Mouse (Mus musculus) heart, adult 18-20 months (tissue): ENCODE results near the gene Ncor1. TPM values are rescaled to one million over a fixed set of nuclear protein-coding genes. Genes with fewer than 3 reads are reported as not detected.
"Not testable (repeated sequence)": the region's sequence is repeated elsewhere in the genome, so short reads cannot be mapped to it uniquely, and the experiment has no call there.

Source experiments
- DNase-seq, 2 experiments: peaks; one replicate each; pipeline ENCODE4 v3.0.0; 2021 to 2022; ENCODE audit warnings: mixed read lengths in 1 of 2
- total RNA-seq, 2 experiments: library from RNA; stranded (reverse); gene quantifications; 2 replicates each; pipeline ENCODE4 v1.2.3; 2021

The Ncor1 gene
- total RNA-seq, 2 experiments from 2014 or later, result 113 to 127 TPM

- no peak for DNase-seq
Observed at GRCm38 (mm10) chr11:62458780-62459179, 439 bp upstream of the Ncor1 start.

- no peak for DNase-seq
Observed at GRCm38 (mm10) chr11:62457891-62458270, 460 bp downstream of the Ncor1 start.

GRCm38 (mm10) chr11:62457241-62457890 is 975 bp downstream of the Ncor1 start:
- peak; percentile 92 to 95 for DNase-seq

DNA sequence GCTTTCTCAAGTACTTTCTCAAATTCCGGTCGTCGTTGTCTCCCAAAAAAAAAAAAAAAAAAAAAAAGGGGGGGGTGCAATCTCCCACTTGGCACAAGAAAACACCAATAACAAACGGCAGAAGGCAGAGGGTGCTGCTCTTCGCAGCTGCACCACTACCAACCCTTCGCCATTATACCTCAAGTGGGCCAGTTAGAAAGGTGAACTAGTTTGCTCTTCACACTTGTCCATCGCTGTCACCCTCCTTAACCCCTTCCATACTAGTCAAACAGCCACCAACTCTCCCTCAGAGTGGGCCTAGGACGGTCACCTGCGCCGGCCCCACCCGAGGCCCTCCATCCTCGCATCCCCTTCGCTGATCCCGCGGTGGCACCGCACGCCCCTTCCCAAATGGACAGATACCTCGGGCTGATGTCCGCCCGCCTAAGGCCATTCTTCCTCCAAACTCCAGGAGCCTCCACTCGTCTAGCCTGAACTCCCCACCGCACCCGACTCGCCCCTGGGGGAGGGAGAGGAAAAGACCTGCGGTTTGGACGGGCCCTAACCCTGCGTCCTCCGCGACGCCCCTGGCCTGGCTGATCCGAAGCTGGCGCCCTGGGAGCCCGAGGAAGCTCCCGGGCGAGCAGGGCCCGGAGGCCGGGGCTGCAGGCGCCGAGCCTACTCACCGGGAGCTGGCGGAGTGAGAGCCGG is 1.7 kb downstream of the Ncor1 start:
- DNase-seq, result peak in 1 of 2 experiments; percentile 72

DNA sequence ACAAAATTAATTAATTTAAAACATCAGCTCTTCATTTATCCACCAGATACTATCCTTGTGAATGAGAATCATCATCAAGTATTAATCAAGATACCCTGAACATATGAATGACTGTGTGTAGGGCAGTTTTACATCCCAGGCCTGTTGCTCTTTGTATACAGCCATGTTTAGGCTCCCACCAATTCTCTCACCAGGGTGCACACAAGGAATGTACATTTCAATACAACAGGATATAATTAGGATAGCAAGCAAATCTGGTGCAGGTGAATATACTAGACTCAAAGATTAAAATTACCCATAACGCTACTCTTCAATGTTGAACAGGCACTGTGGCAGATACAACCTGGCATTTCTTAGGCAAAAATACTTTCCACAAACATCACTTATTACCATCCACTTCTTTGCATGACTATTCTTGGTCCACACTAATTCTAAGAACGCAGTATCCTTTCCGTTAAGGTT is 2.3 kb downstream of the Ncor1 start:
- DNase-seq, result no peak

- no peak for DNase-seq
Observed at GRCm38 (mm10) chr11:62455193-62455592, 3.1 kb downstream of the Ncor1 start.

- DNase-seq, result no peak
Observed at GRCm38 (mm10) chr11:62448971-62449370, 9.4 kb downstream of the Ncor1 start.

- no peak for DNase-seq
Observed at GRCm38 (mm10) chr11:62445799-62446198, 12.5 kb downstream of the Ncor1 start.

GRCm38 (mm10) chr11:62440670-62441315 is 17.5 kb downstream of the Ncor1 start:
- DNase-seq, result no peak

GRCm38 (mm10) chr11:62432211-62432610 is 26.1 kb downstream of the Ncor1 start:
- no peak for DNase-seq

DNA sequence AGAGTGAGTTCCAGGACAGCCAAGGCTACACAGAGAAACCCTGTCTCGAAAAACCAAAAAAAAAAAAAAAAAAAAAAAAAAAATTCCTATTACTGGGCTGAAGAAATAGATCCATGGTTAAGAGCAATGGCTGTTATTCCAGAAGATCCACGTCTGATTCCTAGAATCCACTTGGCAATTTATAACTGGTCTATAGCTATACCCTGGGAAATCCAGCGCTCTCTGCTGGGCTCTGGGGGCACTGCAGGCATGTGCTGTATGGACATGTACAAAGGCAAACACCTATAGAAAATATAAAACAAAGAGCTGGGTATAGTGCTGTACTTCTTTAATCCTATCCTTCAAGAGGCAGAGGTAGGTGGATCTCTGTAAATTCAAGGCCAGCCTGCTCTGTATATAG is 31.2 kb downstream of the Ncor1 start:
- DNase-seq, result peak in 1 of 2 experiments; percentile 26

GRCm38 (mm10) chr11:62426266-62426665 is 32.1 kb downstream of the Ncor1 start:
- no peak for DNase-seq

DNA sequence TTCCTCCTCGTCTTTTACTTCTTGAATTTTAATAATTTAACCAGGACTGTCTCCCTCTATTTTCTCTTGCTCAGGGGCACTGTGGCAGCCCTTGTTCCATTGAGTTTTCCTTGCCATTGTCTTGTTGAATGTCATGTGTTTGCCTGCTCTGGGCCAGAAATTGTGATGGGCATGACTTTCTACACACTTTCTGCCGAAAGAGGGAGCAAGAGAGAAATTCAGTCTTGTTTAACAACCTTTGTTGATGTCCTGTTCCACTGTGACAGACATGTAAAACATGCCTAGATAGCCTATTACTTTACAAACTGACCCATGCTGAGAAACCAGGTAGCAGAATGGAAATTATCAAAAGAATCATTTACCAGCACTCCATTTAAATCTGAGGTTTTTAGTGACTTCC is 33.8 kb downstream of the Ncor1 start:
- DNase-seq, result peak in 1 of 2 experiments; percentile 28

DNA sequence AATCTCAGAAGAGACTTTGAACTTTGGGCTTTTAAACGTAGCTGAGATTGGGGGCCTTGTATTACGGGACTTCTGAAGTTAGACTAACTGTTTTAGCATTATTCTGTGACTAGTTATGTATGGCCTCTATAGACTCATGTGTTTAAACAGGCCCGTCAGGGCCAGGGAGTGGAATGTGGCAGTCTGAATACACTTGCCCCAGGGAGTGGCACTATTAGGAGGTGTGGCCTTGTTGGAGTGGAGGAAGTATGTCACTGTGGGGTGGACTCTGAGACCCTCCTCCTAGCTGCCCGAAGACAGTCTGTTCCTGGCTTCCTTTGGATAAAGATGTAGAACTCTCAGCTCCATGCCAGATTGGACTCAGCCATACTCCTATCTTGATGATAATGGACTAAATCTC is 43.3 kb downstream of the Ncor1 start:
- DNase-seq, result no peak

DNA sequence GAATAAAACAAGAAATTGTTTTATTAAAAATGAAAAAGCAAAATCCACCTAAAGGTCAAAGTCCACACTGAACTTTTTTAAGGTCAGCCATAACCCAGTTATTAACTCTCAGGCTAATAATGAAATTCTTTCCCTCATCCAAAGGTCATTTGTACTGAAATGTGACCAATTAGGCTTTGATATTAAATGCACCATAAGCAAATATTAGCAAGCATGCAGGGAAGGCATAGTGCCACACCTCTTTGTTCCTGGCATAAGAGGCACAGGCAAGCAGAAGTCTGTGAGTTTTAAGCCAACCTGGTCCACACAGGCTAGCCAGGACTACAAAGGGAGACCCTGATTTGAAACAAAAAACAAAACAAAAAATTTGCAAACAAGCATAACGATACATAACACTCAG is 48.7 kb downstream of the Ncor1 start:
- no peak for DNase-seq

DNA sequence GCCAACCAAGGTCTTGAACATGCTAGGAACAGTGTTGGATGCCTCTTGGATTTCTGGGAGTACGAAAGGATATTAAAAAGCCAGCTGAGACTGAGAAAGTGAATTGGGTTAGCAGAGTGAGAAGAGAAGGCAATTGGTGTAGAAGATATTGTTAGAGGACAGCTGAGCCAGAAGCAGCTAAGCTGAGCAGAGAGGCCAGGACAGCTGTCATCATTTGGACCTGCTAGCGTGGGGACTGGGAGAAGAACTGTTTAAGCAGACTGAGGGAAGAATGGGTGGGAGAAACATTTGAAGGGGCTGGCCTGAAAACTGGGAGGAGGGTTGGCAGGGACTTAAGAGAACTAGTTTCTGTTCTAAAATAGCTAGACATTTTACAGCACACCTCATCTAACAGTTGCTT is 49.5 kb downstream of the Ncor1 start:
- no peak for DNase-seq

GRCm38 (mm10) chr11:62396405-62396804 is 61.9 kb downstream of the Ncor1 start:
- peak; percentile 34 to 48 for DNase-seq

- no peak for DNase-seq
Observed at GRCm38 (mm10) chr11:62388331-62388679, 70.0 kb downstream of the Ncor1 start.

- DNase-seq, result no peak
Observed at GRCm38 (mm10) chr11:62387608-62388330, 70.6 kb downstream of the Ncor1 start.

- DNase-seq, result not testable (repeated sequence)
Observed at GRCm38 (mm10) chr11:62377202-62377851, 81.0 kb downstream of the Ncor1 start.

DNA sequence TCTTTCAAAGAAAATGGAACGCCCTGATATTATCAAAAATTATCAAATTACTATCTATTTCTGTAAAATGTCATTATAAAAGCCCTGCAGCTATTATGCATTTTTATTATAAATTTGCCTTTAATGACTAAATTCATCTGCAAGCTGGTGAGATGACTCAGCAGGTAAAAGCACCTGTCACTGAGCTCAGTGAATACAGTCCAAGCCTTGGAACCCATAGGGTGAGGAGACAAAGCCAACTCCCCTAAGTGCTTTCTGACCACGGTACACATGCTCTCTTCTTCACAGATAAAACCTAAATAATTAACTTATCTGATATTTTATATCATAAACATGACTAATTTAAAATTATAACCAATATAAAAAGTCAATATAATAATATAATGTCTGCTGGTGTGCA is 86.6 kb downstream of the Ncor1 start:
- no peak for DNase-seq

GRCm38 (mm10) chr11:62369924-62370323 is 88.4 kb downstream of the Ncor1 start:
- no peak for DNase-seq
